Mouse (Mus musculus) intestine, embryonic 14.5 days (tissue): ENCODE data around the gene Cfap97. TPM values are rescaled to one million over a fixed set of nuclear protein-coding genes. Genes with fewer than 3 reads are reported as not detected.
A peak's percentile ranks its signal among the peaks of the same experiment; 100 is the strongest.

Experiments
- ATAC-seq: fragments of 200-750 bp; cut with Nextera tagmentation; replicated peaks from 2 replicates; pipeline ENCODE4 v1.8.0; 2017; ENCODE audit warnings: low read depth, moderate number of reproducible peaks, moderate TSS enrichment, moderate library complexity; ENCODE audit not compliant: low FRiP score, low TSS enrichment
- DNase-seq: peaks from one replicate; pipeline ENCODE4 v3.0.0-alpha.2; 2018; ENCODE audit warnings: low spot score
- H3K27ac ChIP-seq: fragments of 300-500 bp; sonication (generic); 2 replicates; pipeline ENCODE4 v1.5.1; 2014; ENCODE audit warnings: low read depth, mild to moderate bottlenecking, control low read depth
- H3K27me3 ChIP-seq: fragments of 300-500 bp; sonication (generic); replicated peaks from 2 replicates; pipeline ENCODE4 v1.6.1; 2014; ENCODE audit warnings: low read length, control low read depth; ENCODE audit not compliant: control insufficient read depth, insufficient read depth
- H3K36me3 ChIP-seq: fragments of 300-500 bp; sonication (generic); 2 replicates; pipeline ENCODE4 v1.6.1; 2014; ENCODE audit warnings: low read length, control low read depth; ENCODE audit not compliant: control insufficient read depth, insufficient read depth
- H3K4me1 ChIP-seq: fragments of 300-500 bp; sonication (generic); replicated peaks from 2 replicates; pipeline ENCODE4 v1.6.1; 2014; ENCODE audit warnings: low read length, control low read depth, mixed read lengths; ENCODE audit not compliant: control insufficient read depth, insufficient read depth
- H3K4me2 ChIP-seq: fragments of 300-500 bp; sonication (generic); 2 replicates; pipeline ENCODE4 v1.6.1; 2014; ENCODE audit warnings: low read length
- H3K4me3 ChIP-seq: fragments of 300-500 bp; sonication (generic); 2 replicates; pipeline ENCODE4 v1.5.1; 2014; ENCODE audit warnings: low read depth, low read length, control low read depth, mixed read lengths
- H3K9ac ChIP-seq: fragments of 300-500 bp; sonication (generic); 2 replicates; pipeline ENCODE4 v1.6.1; 2014; ENCODE audit warnings: mild to moderate bottlenecking, low read length
- H3K9me3 ChIP-seq: fragments of 300-500 bp; sonication (generic); 2 replicates; pipeline ENCODE4 v1.6.1; 2016; ENCODE audit warnings: low read length, control low read depth; ENCODE audit not compliant: control insufficient read depth
- WGBS: fragments of 180-500 bp; shearing (Covaris S2); extraction: QIAGEN DNeasy Blood & Tissue Kit; methylation state at CpG from one replicate; pipeline ENCODE4 v1.1.7; 2014; 5-methylcytosine and 5-hydroxymethylcytosine counted together
- polyA plus RNA-seq: library from polyadenylated mRNA; unstranded; fragments of >200 nt; fragmentation: Nextera tagmentation; extraction: Ambion mirVana; gene quantifications from 2 replicates; pipeline ENCODE4 v1.2.1, GENCODE M21; 2014

The Cfap97 gene
- polyA plus RNA-seq, 1 experiment from 2014 or later: 21.0 TPM

DNA sequence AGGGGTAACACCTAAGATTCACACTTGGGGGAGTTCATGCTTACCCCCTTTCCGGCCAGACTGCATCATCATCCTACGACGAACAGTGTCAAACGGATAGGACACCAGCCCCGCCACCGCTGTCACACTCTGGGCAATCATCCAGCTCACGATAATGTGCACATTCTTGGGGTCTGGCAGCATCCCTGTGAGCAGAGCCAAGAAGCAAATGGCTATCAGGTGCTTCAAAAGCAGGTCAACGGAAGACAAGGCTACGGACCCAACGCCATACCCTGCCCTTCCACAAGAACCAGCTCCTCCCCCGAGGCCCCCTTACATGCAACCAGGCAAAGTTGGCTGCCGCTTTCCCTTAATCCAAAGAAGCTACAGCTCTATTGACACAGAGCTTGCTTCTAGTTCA is 56.8 kb downstream of the Cfap97 start:
- peak overlapping the region; percentile 84; the same call in 1 of the 2 replicates for H3K4me2 ChIP-seq
- H3K4me3 ChIP-seq: peak overlapping the region; percentile 21; the same call in 1 of the 2 replicates
- ATAC-seq (no peak), DNase-seq (no peak)
- no peak overlapping the region for H3K27ac ChIP-seq
- H3K36me3 ChIP-seq: peaks cover 54% of the 10 kb centered on the region
- no peaks in the 10 kb centered on the region for H3K9me3 ChIP-seq
- H3K9ac ChIP-seq: no peak overlapping the region
- 88% methylated on average over 12 of the region's 12 CpGs for WGBS
- no peaks in the 10 kb centered on the region for H3K27me3 ChIP-seq
- H3K4me1 ChIP-seq: peaks cover 25% of the 10 kb centered on the region

DNA sequence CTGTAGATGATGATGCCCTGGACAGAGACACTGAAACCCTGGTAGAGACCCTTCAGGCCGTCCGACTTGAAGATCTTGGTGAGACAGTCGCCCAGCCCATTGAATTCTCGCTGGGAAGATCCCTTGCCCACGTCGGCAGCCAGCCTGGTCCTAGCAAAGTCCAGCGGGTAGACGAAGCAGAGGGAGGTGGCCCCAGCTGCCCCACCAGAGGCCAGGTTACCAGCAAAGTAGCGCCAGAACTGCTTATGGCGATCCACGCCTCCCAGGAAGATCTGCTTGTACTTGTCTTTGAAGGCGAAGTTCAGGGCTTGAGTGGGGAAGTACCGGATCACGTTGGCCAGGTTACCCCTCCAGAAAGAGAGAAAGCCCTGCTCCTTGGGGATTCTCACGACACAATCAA is 57.5 kb downstream of the Cfap97 start:
- no peaks in the 10 kb centered on the region for H3K27me3 ChIP-seq
- H3K27ac ChIP-seq: no peak overlapping the region
- peaks cover 50% of the 10 kb centered on the region for H3K36me3 ChIP-seq
- H3K9ac ChIP-seq: no peak overlapping the region
- H3K4me3 ChIP-seq: peak overlapping the region; percentile 21
- peak overlapping the region; percentile 84 for H3K4me2 ChIP-seq
- H3K4me1 ChIP-seq: peaks cover 25% of the 10 kb centered on the region
- 86% methylated on average over 15 of the region's 15 CpGs for WGBS
- ATAC-seq (no peak), DNase-seq (no peak)
- H3K9me3 ChIP-seq: no peaks in the 10 kb centered on the region

DNA sequence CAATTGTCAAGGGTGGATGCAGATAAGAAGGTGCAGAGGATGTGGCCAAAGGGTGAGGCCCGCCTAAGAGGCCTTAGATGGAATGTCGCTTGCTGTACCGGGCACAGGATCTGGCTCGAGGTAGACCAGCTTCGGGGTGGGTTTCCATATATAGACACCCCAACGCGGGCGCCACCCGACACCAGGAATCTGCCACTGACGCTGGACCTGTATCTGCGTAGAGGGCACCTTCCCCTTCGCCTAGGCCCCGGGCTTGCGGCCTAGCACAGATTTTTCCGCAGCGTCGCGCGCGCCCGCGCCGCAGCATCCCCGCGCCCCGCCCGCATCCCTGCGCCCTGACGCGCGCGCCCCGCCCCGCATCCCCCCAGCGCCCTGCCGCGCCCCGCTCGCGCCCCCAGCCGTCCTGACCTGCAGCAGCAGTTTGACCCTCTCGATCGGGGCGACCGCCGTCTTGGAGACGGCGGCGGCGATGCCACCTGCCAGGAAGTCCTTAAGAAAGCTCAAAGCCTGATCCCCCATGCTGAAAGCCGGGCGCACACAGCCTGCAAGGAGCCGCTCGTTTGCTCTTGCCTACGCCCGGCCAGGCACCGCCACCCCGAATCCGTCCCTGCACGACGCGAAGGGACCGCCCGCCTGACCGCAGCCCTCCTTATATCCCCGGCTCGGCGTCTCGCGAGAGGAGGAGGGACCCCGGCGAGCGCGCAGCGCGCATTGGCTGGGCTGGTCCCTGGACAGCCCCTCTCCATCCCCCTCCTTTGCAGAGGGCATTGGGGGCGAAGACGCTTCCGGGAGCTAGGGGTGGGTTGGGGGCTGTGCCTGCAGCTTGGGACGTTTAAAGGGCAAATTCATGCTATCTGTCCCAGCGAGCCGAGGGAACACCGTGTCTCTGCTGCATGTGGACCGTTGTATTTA is 59.1 kb downstream of the Cfap97 start, which contains the start of gene Slc25a4:
TSS of gene Slc25a4 (minus strand) at position 881 of the 912 bp plus-strand sequence.
- Histone ChIP-seq H3K36me3 (peaks cover 35% of the 10 kb centered on the region), H3K27me3 (no peaks in the 10 kb centered on the region), H3K27ac (peak within 1 kb of the TSS; percentile 93), H3K9ac (peak within 1 kb of the TSS; percentile 93), H3K4me2 (peak within 1 kb of the TSS; percentile 84), H3K4me3 (peak within 1 kb of the TSS; percentile 81), H3K9me3 (no peaks in the 10 kb centered on the region), H3K4me1 (peaks cover 25% of the 10 kb centered on the region)
- peak; percentile 98 for DNase-seq
- WGBS: under 1% methylated on average over 84 of the region's 84 CpGs
- ATAC-seq: peak; percentile 99

DNA sequence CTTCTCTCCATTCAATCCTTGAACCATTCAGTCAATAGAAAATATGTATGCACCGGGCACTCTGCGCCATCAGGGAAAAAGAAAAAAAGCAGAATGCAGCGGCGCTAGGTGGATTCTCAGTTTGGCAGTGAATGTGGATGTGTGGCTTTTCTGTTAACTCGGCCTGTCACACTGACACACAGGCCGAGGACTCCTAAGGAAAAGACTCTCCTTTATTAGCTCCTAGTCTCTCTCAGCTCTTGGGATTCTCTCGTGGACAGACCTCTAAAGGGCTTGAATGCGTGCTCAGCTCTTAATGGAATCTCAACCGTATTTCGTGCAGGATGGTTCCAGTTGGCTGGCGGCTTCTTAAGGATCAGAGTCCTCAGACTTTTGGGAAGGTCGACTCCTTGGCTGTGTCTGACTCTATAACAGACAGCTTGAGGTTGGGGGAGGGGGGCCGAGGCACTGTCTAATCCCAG is 60.1 kb downstream of the Cfap97 start:
- peak overlapping the region; percentile 84 for H3K4me2 ChIP-seq
- peak; percentile 1; the same call in 1 of the 2 replicates for ATAC-seq
- no peaks in the 10 kb centered on the region for H3K9me3 ChIP-seq
- peak; percentile 57 for DNase-seq
- H3K36me3 ChIP-seq: peaks cover 25% of the 10 kb centered on the region
- 12% methylated on average over 13 of the region's 13 CpGs for WGBS
- peak overlapping the region; percentile 81 for H3K4me3 ChIP-seq
- H3K9ac ChIP-seq: peak overlapping the region; percentile 93
- peak overlapping the region; percentile 93 for H3K27ac ChIP-seq
- H3K4me1 ChIP-seq: peaks cover 25% of the 10 kb centered on the region
- H3K27me3 ChIP-seq: no peaks in the 10 kb centered on the region

DNA sequence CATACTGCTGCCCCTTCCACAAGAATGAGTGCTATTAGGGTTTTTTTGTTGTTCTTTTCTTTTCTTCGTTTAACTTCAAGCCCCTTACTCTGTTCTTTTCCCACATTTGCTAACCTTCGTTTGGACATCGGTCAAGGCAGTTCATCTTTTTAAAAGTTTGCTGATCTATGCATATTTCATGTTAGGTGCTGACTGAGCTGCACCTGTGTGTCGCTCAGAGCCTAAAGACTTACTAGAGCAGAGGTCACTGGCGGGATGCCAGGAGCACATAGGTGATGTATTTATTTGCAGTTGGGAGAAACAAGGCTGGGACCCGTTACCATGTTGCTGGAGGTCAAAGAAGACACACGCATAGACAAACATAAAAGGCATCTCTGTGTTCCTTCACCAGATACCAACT is 60.6 kb downstream of the Cfap97 start:
- Histone ChIP-seq H3K4me1 (peaks cover 29% of the 10 kb centered on the region), H3K4me2 (no peak overlapping the region), H3K27me3 (no peaks in the 10 kb centered on the region), H3K9ac (no peak overlapping the region), H3K36me3 (peaks cover 20% of the 10 kb centered on the region), H3K4me3 (no peak overlapping the region), H3K9me3 (no peaks in the 10 kb centered on the region), H3K27ac (no peak overlapping the region)
- 53% methylated on average over 7 of the region's 7 CpGs for WGBS
- ATAC-seq (no peak), DNase-seq (no peak)

DNA sequence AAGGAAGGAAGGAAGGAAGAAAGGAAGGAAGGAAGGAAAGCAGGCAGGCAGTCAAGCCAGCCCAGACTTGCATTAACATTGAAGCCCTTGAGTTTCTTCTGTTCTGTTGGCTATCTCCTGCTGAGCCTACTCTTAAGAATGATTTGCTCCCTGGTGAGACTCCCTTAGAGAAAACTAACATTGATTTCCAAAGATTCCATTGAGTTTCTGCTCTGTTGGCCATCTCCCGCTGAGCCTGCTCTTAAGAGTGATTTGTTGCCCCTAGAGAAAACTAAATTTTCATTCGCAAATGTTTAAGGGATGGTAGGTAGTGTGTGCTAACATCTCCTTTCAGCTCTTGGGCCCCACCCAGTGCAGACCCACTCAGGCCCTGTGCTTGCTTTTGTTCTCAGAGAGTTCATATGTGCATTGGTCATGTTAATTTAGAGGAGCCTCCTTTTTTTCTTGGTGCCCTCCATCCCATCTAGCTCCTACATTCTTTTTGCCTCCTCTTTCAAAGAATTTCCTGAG is 62.5 kb downstream of the Cfap97 start:
- Histone ChIP-seq H3K4me3 (no peak overlapping the region), H3K27ac (no peak overlapping the region), H3K27me3 (no peaks in the 10 kb centered on the region), H3K36me3 (peaks cover 2% of the 10 kb centered on the region), H3K9ac (no peak overlapping the region), H3K4me1 (peaks cover 20% of the 10 kb centered on the region), H3K9me3 (no peaks in the 10 kb centered on the region), H3K4me2 (no peak overlapping the region)
- DNase-seq (no peak), ATAC-seq (no peak)
- WGBS: 47% methylated on average over 2 of the region's 2 CpGs

DNA sequence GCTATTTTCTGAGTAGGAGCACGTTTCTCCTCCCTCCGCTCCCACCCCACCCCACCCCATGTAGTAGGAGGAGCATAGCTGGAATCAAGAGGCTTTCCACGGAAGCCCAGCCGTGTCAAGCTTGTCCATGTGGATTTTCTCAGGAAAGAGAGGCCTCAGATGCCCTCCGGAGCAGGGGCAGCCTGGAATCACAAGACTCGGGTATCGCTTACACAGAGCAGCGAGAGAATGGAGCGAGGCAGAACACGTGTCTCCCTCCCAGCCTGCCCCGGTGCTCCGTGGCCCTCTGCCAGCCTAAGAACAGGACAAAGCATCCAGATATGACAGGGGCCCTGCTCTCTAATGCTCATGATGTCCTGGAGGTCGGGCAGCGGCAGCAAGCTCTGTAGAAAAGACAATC is 65.3 kb downstream of the Cfap97 start:
- no peaks in the 10 kb centered on the region for H3K36me3 ChIP-seq
- no peaks in the 10 kb centered on the region for H3K9me3 ChIP-seq
- ATAC-seq (peak; percentile 74), DNase-seq (peak; percentile 75)
- H3K27me3 ChIP-seq: no peaks in the 10 kb centered on the region
- H3K9ac ChIP-seq: peak overlapping the region; percentile 46; the same call in 1 of the 2 replicates
- H3K4me3 ChIP-seq: peak overlapping the region; percentile 40
- H3K4me2 ChIP-seq: peak overlapping the region; percentile 62
- 3% methylated on average over 14 of the region's 14 CpGs for WGBS
- H3K27ac ChIP-seq: peak overlapping the region; percentile 43; the same call in 1 of the 2 replicates
- H3K4me1 ChIP-seq: 0 out of 2 replicates have a peak, but pooled peaks cover 4% of the 10 kb centered on the region

DNA sequence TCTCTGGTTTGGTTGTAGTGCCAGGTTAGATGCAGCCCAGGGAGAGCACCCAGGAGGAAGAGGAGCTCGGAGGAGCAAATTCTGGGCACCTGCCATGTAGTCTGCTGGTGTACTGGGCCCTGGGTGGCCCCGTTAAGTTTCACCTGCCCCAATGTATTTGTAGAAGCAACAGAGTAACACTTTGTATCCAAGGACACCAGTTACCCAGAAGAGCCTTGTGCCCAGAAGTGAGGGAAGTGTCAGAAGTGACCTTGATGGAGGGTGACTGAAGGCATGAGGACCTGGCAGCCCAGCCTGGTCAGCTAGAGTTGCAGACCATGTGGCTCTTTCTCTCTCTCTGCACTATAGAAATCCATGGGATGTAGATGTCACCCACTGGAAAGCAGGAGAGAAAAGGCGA is 69.0 kb downstream of the Cfap97 start:
- H3K4me1 ChIP-seq: 0 out of 2 replicates have a peak, but pooled peaks cover 4% of the 10 kb centered on the region
- ATAC-seq (no peak), DNase-seq (no peak)
- 77% methylated on average over 3 of the region's 3 CpGs for WGBS
- no peak overlapping the region for H3K27ac ChIP-seq
- H3K36me3 ChIP-seq: no peaks in the 10 kb centered on the region
- no peaks in the 10 kb centered on the region for H3K9me3 ChIP-seq
- H3K9ac ChIP-seq: no peak overlapping the region
- no peak overlapping the region for H3K4me3 ChIP-seq
- no peaks in the 10 kb centered on the region for H3K27me3 ChIP-seq
- no peak overlapping the region for H3K4me2 ChIP-seq
